Mouse (Mus musculus): ENCODE measurements around the gene Fzr1. TPM values are rescaled to one million over a fixed set of nuclear protein-coding genes. Genes with fewer than 3 reads are reported as not detected.

Gene Fzr1
- total RNA-seq, 2 experiments from 2014 or later: 14.9 to 50.0 TPM

- ATAC-seq (replicated peaks; ENCODE audit: low FRiP score, low TSS enrichment, poor library complexity, severe bottlenecking): no peak; the same call in 1 of the 2 replicates
Observed at GRCm38 (mm10) chr10:81405588-81406201, 27.4 kb upstream of the Fzr1 start.

- no peak for ATAC-seq (replicated peaks; ENCODE audit: low FRiP score, low TSS enrichment, poor library complexity, severe bottlenecking)
Observed at GRCm38 (mm10) chr10:81404720-81405119, 26.4 kb upstream of the Fzr1 start.

- ATAC-seq (replicated peaks; ENCODE audit: low FRiP score, low TSS enrichment, poor library complexity, severe bottlenecking): no peak
Observed at GRCm38 (mm10) chr10:81404082-81404481, 25.8 kb upstream of the Fzr1 start.

- ATAC-seq (replicated peaks; ENCODE audit: low FRiP score, low TSS enrichment, poor library complexity, severe bottlenecking): no peak
Observed at GRCm38 (mm10) chr10:81403511-81403910, 25.2 kb upstream of the Fzr1 start.

GRCm38 (mm10) chr10:81402227-81402765 is 24.0 kb upstream of the Fzr1 start:
- no peak for ATAC-seq (replicated peaks; ENCODE audit: low FRiP score, low TSS enrichment, poor library complexity, severe bottlenecking)

GRCm38 (mm10) chr10:81401521-81402226 is 23.4 kb upstream of the Fzr1 start:
- peak; percentile 64 for ATAC-seq (replicated peaks; ENCODE audit: low FRiP score, low TSS enrichment, poor library complexity, severe bottlenecking)

- ATAC-seq (replicated peaks; ENCODE audit: low FRiP score, low TSS enrichment, poor library complexity, severe bottlenecking): no peak
Observed at GRCm38 (mm10) chr10:81401205-81401520, 22.8 kb upstream of the Fzr1 start.

- ATAC-seq (replicated peaks; ENCODE audit: low FRiP score, low TSS enrichment, poor library complexity, severe bottlenecking): no peak
Observed at GRCm38 (mm10) chr10:81400371-81401204, 22.3 kb upstream of the Fzr1 start.

GRCm38 (mm10) chr10:81399798-81400308 is 21.5 kb upstream of the Fzr1 start:
- ATAC-seq (replicated peaks; ENCODE audit: low FRiP score, low TSS enrichment, poor library complexity, severe bottlenecking): no peak

- ATAC-seq (replicated peaks; ENCODE audit: low FRiP score, low TSS enrichment, poor library complexity, severe bottlenecking): no peak
Observed at GRCm38 (mm10) chr10:81399296-81399695, 21.0 kb upstream of the Fzr1 start.

- ATAC-seq (replicated peaks; ENCODE audit: low FRiP score, low TSS enrichment, poor library complexity, severe bottlenecking): no peak
Observed at GRCm38 (mm10) chr10:81396749-81397148, 18.4 kb upstream of the Fzr1 start.

- ATAC-seq (replicated peaks; ENCODE audit: low FRiP score, low TSS enrichment, poor library complexity, severe bottlenecking): no peak
Observed at GRCm38 (mm10) chr10:81395865-81396264, 17.5 kb upstream of the Fzr1 start.

- no peak for ATAC-seq (replicated peaks; ENCODE audit: low FRiP score, low TSS enrichment, poor library complexity, severe bottlenecking)
Observed at GRCm38 (mm10) chr10:81395127-81395526, 16.8 kb upstream of the Fzr1 start.

GRCm38 (mm10) chr10:81393456-81394063 is 15.2 kb upstream of the Fzr1 start:
- ATAC-seq (replicated peaks; ENCODE audit: low FRiP score, low TSS enrichment, poor library complexity, severe bottlenecking): no peak

GRCm38 (mm10) chr10:81392781-81393185 is 14.5 kb upstream of the Fzr1 start, which contains the start of gene Smim24:
Gene Smim24, plus strand, starts transcription at chr10:81393051.
- no peak for ATAC-seq (replicated peaks; ENCODE audit: low FRiP score, low TSS enrichment, poor library complexity, severe bottlenecking)

- no peak for ATAC-seq (replicated peaks; ENCODE audit: low FRiP score, low TSS enrichment, poor library complexity, severe bottlenecking)
Observed at GRCm38 (mm10) chr10:81392270-81392669, 14.0 kb upstream of the Fzr1 start.

GRCm38 (mm10) chr10:81390678-81390965 is 12.3 kb upstream of the Fzr1 start:
- no peak for ATAC-seq (replicated peaks; ENCODE audit: low FRiP score, low TSS enrichment, poor library complexity, severe bottlenecking)

GRCm38 (mm10) chr10:81389801-81390677 is 11.7 kb upstream of the Fzr1 start:
- ATAC-seq (replicated peaks; ENCODE audit: low FRiP score, low TSS enrichment, poor library complexity, severe bottlenecking): peak; percentile 57

GRCm38 (mm10) chr10:81389373-81389772 is 11.1 kb upstream of the Fzr1 start:
- ATAC-seq (replicated peaks; ENCODE audit: low FRiP score, low TSS enrichment, poor library complexity, severe bottlenecking): no peak

Data from megakaryocyte-erythroid progenitor cell, adult 5-6 weeks (primary cell).